Mouse (Mus musculus) hematopoietic stem cell, adult 5-6 weeks (primary cell): ENCODE measurements around the gene Gsap. TPM values are rescaled to one million over a fixed set of nuclear protein-coding genes. Genes with fewer than 3 reads are reported as not detected.
"Not testable (repeated sequence)": the region's sequence is repeated elsewhere in the genome, so short reads cannot be mapped to it uniquely, and the experiment has no call there.

Source experiments
- ATAC-seq, 2 experiments: fragments of 125-278 bp in 1 of 2; replicated peaks in 1 of 2; 2 replicates each; pipeline ENCODE4 v1.8.0; 2016 to 2017; ENCODE audit warnings: inconsistent platforms in 2 of 2, mild to moderate bottlenecking in 2 of 2, moderate number of reproducible peaks in 2 of 2, low read depth in 1 of 2, moderate TSS enrichment in 1 of 2; ENCODE audit not compliant: low FRiP score in 2 of 2, poor library complexity in 2 of 2, severe bottlenecking in 2 of 2, insufficient read depth in 1 of 2, low TSS enrichment in 1 of 2
- total RNA-seq: library from RNA; stranded (forward); fragments of 172-1452, 232-1000 nt; gene quantifications from 2 replicates; pipeline ENCODE4 v1.2.3, GENCODE M21; 2017

The Gsap gene
- total RNA-seq, 1 experiment from 2014 or later = 11.6 TPM

- ATAC-seq = no peak
These were observed 85.6 kb downstream of the Gsap start for GRCm38 (mm10) chr5:21271386-21272354.

GRCm38 (mm10) chr5:21277685-21278084 lies 91.6 kb downstream of the Gsap start:
- ATAC-seq = not testable (repeated sequence)

GRCm38 (mm10) chr5:21283356-21284062 lies 97.5 kb downstream of the Gsap start:
- no peak for ATAC-seq

DNA sequence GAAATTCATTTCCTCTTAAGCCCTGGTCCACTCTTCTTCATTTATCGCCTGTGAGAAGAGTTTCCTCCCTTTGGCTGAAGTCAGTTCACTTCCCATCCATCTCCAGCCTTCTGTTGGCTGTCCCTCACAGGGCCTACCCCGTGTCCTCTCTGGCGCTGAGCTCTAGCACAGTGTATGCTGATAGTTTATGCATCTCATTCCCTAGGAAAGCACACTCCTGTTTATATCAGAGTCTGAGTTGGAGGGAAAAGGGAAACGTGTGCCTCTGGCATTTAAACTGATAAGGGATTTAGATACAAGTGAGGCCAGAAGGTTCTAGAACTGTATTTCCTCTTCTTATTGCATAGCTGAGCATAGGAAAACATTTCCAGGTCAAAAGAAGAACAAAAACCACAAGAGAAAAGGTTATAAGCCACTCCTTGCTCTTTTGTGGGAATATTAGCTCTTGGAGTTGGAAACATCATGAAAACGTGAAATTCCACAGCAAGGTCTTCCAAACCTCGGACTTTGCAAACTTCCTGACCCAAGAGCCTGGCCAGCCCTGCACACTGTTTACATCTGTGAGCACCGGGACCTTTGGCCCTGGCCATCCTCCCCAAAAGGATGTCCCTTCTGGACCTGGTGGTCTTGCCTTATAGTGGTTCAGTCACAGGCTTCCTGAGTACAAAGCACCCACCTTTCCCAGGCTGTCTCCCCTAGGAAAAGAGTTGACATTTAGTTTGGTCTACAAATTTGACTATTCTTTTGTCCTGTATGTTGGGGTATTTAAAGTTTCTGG lies 102.8 kb downstream of the Gsap start:
- ATAC-seq = no peak

GRCm38 (mm10) chr5:21290594-21290993 lies 104.5 kb downstream of the Gsap start:
- ATAC-seq = no peak

DNA sequence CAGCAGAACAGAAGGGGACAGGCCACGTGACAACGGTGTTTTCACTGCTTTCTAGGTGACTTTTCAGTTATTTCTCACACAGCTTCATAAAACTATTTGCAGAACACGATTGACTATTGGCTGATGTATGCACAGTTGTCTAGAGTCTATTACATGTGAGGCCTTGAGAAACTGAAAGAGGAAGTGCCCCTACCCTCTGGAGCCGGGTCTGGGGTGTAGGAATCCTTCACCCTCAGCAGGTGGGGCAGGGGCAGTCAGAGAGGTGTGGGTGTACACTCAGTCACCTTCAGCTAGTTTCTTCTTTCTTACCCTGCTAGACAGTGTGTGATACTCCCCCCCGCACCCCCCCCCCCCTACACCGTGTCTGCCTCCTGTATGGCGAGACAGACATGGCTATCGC lies 109.6 kb downstream of the Gsap start:
- ATAC-seq = 0 out of 4 replicates have a peak, but pooled peaks have one; percentile 22 to 58

DNA sequence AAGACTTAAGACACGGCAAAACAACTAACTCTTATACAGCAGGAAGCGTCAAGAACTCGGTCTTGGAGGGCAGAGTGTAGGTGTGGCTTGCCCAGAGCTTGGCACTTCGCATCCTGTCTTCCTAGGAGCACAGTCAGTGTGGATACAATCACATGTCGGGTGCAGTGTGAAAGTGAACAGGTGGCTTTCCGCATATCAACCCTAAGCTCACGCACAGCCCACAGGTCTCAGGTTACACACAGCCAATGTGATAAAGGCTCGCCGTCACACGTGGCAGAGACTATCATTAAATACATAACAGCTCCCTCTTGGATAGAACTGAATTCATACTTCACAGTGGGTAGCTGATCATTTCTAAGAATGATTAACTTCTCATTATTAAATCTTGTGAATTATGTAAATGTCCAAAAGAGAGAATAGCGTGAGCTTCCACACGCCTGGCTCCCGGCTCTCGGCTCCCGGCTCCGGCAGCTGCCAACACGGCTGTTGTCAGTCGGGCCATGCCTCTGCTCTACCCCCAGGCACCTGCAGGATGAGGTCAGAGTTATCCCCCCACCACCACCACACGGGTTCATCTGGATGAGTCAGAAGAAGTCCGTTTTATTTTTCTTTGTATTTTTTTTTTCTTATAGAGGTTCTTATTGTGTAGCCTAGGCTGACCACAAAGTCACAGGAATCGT lies 113.2 kb downstream of the Gsap start:
- no peak for ATAC-seq

DNA sequence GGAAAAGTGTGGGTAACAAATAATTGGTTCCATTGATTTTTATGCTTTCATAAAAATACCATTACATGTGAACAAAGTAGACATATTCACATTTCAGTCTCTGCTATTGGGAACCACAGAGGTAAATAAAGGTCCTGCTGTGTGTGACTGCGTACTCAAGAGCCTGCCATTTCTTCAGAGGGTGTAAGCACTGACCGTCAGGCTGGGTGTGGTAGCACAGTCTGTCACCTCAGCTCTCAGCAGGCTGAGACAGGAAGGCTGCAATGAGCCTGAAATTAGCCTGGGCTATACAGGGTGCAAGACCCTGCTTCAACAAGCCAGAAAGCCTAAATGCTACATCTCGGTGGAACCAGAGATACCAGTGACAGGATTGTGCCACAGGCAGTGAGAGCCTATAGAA lies 114.0 kb downstream of the Gsap start:
- ATAC-seq = no peak

- ATAC-seq = no peak
These were observed 115.0 kb downstream of the Gsap start for GRCm38 (mm10) chr5:21301011-21301410.

DNA sequence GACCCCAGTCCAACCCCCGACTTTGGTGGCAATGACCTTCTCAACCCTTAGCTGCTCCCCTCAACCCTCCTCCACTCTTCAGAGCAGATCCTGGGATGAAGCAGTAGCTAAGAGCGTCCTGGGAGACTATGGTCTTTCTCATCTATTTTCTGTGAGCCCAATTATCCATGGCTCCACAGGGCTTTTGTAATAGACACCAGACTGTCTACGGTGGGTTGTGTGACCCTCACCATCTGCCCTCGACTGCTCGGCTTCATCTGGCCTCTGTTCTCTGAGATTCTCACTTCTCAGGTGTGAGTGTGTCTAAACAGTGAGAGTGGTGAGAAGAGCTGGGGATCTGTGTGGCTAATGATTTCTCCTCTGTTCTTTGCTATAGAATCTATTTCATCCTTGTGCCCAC lies 121.1 kb downstream of the Gsap start:
- no peak for ATAC-seq

- no peak for ATAC-seq
These were observed 128.6 kb downstream of the Gsap start for GRCm38 (mm10) chr5:21314696-21315095.

GRCm38 (mm10) chr5:21320138-21320537 lies 134.1 kb downstream of the Gsap start:
- no peak for ATAC-seq

DNA sequence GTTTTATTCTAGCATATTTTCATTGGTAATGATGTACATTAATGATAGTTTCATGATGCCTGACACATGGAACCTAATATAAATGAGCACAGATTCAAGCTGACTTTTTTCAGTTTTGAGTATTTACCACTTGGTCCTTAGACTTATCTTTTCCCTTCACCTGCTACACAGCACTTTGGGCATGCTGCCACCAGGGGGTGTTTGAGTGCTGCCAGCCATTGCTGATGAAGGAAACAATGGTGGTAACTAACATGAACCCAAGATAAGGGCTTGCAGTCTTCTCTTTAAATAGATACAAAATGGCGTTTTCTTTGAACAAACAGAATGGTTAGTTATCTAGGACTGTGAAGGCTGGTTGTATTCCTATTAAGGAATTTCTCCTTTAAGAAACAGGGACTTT lies 140.4 kb downstream of the Gsap start:
- ATAC-seq = peak; percentile 90 to 95

DNA sequence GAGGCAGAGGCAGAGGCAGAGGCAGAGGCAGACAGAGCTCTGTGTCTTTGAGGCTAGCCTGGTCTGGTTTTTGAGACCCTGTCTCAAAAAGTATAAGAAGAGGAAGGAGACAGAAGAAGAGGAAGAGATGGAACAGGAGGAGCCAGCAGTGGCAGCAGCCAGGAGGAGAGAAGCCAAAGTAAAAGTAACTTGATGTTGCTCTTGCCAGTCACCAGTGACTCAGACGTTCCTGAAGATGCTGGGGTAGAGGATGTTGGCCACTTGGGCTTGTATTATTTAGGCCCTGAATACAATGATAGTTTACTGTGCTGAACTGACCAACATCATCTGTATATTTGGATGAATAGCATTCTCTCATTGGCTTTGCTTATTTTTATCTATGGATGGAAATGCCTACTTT lies 142.5 kb downstream of the Gsap start:
- no peak for ATAC-seq

GRCm38 (mm10) chr5:21329672-21330665 lies 143.9 kb downstream of the Gsap start:
- no peak for ATAC-seq

DNA sequence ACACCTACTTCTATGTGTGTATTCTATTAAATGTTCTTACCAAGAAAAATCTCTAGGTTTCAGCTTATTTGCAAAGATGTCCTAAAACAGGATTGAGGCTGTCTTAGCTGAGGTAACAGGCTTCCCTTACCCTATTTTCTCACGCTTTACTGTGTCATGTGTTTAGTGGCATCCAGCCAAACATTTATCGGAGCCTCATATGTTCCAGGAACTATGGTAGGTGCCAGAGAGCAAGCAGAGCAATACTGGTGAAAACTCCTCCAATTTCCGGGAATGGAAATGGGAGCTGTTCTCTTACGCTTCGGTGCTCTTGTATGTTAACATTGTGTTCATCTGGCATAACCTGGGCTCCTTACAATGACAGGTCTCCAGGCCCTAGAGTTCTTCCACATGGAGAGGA lies 145.6 kb downstream of the Gsap start:
- peak; percentile 33 to 37; a peak in 2 of 4 replicates for ATAC-seq
